Mouse (Mus musculus) liver, adult 2 months (tissue): ENCODE measurements at regions not wholly inside any gene's neighbourhood (a gene's known extent, or its start where the extent isn't known, plus 50 kb on each side); places are given as distances from the start of the nearest gene placed in this dataset.

Experiments
- CTCF ChIP-seq: fragments of 200-500 bp; IDR thresholded peaks from 2 replicates; pipeline ENCODE4 v1.5.1; 2011; ENCODE audit warnings: low read depth, low read length, control low read depth
- POLR2A ChIP-seq: fragments of 200-500 bp; IDR thresholded peaks from 2 replicates; pipeline ENCODE4 v1.6.1; 2011; ENCODE audit warnings: low read length, control low read depth; ENCODE audit not compliant: insufficient read depth; ENCODE audit errors: extremely low read depth

GRCm38 (mm10) chr13:25857096-25857495 is 586.8 kb upstream of the Nrsn1 start:
- TF ChIP-seq CTCF: no peak
- no peak for TF ChIP-seq POLR2A
